Mouse (Mus musculus): ENCODE data around the gene Gde1. TPM values are rescaled to one million over a fixed set of nuclear protein-coding genes. Genes with fewer than 3 reads are reported as not detected.

The Gde1 gene
- polyA plus RNA-seq, 1 experiment, result 76.5 TPM

DNA sequence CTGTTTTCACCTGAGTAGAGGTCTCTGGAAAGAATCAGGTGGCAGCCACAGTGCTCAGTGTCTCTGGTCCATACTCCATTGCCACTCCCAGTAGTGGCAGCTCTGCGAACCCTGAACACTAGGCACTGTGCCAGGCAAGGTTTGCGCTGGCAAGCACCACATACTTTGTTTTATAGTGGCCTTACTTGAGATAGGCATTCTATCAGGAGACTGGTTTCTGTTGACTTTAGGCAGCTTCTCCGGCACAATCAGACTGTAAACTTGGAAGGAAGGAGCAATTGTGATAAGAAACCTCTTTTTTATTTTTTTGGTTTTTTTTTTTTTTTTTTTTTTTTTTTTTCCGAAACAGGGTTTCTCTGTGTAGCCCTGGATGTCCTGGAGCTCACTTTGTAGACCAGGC lies 2.4 kb upstream of the Gde1 start:
- H3K27me3 ChIP-seq (ENCODE audit: control insufficient read depth, insufficient read depth, insufficient read length), result no peaks in the 10 kb centered on the region

DNA sequence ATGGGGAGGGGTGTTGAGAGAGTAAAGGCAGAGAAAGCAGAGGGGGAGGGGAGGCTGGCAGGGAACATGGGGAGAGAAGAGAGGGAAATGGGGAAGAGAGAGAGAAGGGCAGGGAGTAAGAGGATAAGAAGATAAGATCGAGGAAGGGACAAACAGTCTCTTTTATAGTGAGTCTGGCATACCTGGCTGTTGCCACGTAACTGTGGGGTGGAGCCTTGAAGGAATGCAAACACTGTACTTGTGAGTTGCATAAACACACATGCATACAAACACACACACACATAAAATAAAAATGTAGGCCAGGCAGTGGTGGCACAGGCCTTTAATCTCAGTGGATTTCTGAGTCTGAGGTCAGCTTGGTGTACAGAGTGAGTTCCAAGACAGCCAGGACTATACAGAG lies 1.6 kb upstream of the Gde1 start:
- Histone ChIP-seq H3K27me3 (ENCODE audit: control insufficient read depth, insufficient read depth, insufficient read length) (no peaks in the 10 kb centered on the region), H3K4me3 (no peak overlapping the region), H3K36me3 (ENCODE audit: control insufficient read depth, insufficient read depth) (no peaks in the 10 kb centered on the region), H3K79me2 (ENCODE audit: control insufficient read depth, insufficient read depth) (peaks cover 4% of the 10 kb centered on the region), H3ac (ENCODE audit: control insufficient read depth, insufficient read length) (no peak overlapping the region), H3K4me2 (ENCODE audit: low read depth) (no peak overlapping the region)
- TF ChIP-seq MAX (IDR thresholded peaks at IDR 0.05; ENCODE audit: low read depth) (no peak), POLR2A (IDR thresholded peaks at IDR 0.05; ENCODE audit: insufficient read length, low read depth) (no peak), E2F4 (IDR thresholded peaks at IDR 0.05; ENCODE audit: insufficient read depth) (no peak), TCF12 (IDR thresholded peaks at IDR 0.05; ENCODE audit: insufficient read depth, poor library complexity, severe bottlenecking) (no peak), SRF (IDR thresholded peaks at IDR 0.05; ENCODE audit: control insufficient read depth, insufficient read length, low read depth) (no peak), CEBPB (IDR thresholded peaks at IDR 0.05; ENCODE audit: insufficient read depth, poor library complexity, severe bottlenecking) (no peak), MYOG (IDR thresholded peaks at IDR 0.05; ENCODE audit: control insufficient read depth in 1 of 3, insufficient read depth in 1 of 3, insufficient read length in 2 of 3, low read depth in 2 of 3) (no peak), REST (IDR thresholded peaks at IDR 0.05; ENCODE audit: insufficient read depth, insufficient read length) (no peak), MYOD1 (IDR thresholded peaks at IDR 0.05; ENCODE audit: control insufficient read depth in 1 of 3, insufficient read length in 2 of 3, low read depth in 2 of 3) (no peak), TCF3 (IDR thresholded peaks at IDR 0.05; ENCODE audit: insufficient read length, low read depth) (no peak), USF1 (IDR thresholded peaks at IDR 0.05; ENCODE audit: low read depth) (no peak), POLR2AphosphoS2 (IDR thresholded peaks at IDR 0.05; ENCODE audit: insufficient read length, low read depth) (no peak)

More for the DNA sequence above, 2.4 kb upstream of the Gde1 start:
- H3K4me2 ChIP-seq (ENCODE audit: low read depth), result no peak overlapping the region
- H3K36me3 ChIP-seq (ENCODE audit: control insufficient read depth, insufficient read depth), result no peaks in the 10 kb centered on the region
- H3ac ChIP-seq (ENCODE audit: control insufficient read depth, insufficient read length), result no peak overlapping the region
- no peak for TF ChIP-seq TCF12 (IDR thresholded peaks at IDR 0.05; ENCODE audit: insufficient read depth, poor library complexity, severe bottlenecking)
- TF ChIP-seq POLR2AphosphoS2 (IDR thresholded peaks at IDR 0.05; ENCODE audit: insufficient read length, low read depth), result no peak
- no peak for TF ChIP-seq POLR2A (IDR thresholded peaks at IDR 0.05; ENCODE audit: insufficient read length, low read depth)
- TF ChIP-seq E2F4 (IDR thresholded peaks at IDR 0.05; ENCODE audit: insufficient read depth), result no peak
- no peak for TF ChIP-seq SRF (IDR thresholded peaks at IDR 0.05; ENCODE audit: control insufficient read depth, insufficient read length, low read depth)
- no peak for TF ChIP-seq TCF3 (IDR thresholded peaks at IDR 0.05; ENCODE audit: insufficient read length, low read depth)
- no peak overlapping the region for H3K4me3 ChIP-seq
- H3K79me2 ChIP-seq (ENCODE audit: control insufficient read depth, insufficient read depth), result peaks cover 3% of the 10 kb centered on the region

DNA sequence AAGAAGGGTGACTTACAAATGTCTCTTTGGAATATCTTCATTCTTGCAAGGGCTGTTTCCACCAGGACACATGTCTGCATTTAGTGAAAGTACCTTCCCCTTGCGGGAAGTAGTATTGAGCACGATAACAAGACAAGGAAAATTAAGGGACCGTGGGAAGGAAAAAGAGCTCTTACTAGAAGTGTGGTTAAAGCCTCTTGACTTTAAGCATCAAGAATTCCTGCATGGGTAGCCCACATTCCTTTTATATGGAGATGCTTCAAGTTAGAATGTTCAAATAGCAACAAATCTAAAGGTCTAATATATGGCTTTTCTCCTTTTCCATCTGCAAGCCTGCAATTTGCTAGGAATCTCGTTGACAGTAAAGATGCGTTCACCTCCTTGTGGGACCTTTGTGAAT lies 910 bp upstream of the Gde1 start:
- Histone ChIP-seq H3K4me2 (ENCODE audit: low read depth) (no peak overlapping the region), H3K36me3 (ENCODE audit: control insufficient read depth, insufficient read depth) (no peaks in the 10 kb centered on the region), H3K79me2 (ENCODE audit: control insufficient read depth, insufficient read depth) (peaks cover 4% of the 10 kb centered on the region), H3ac (ENCODE audit: control insufficient read depth, insufficient read length) (no peak overlapping the region), H3K4me3 (no peak overlapping the region), H3K27me3 (ENCODE audit: control insufficient read depth, insufficient read depth, insufficient read length) (no peaks in the 10 kb centered on the region)
- TF ChIP-seq E2F4 (IDR thresholded peaks at IDR 0.05; ENCODE audit: insufficient read depth), result no peak
- no peak for TF ChIP-seq REST (IDR thresholded peaks at IDR 0.05; ENCODE audit: insufficient read depth, insufficient read length)
- no peak for TF ChIP-seq CEBPB (IDR thresholded peaks at IDR 0.05; ENCODE audit: insufficient read depth, poor library complexity, severe bottlenecking)
- TF ChIP-seq POLR2A (IDR thresholded peaks at IDR 0.05; ENCODE audit: insufficient read length, low read depth), result no peak
- no peak for TF ChIP-seq TCF12 (IDR thresholded peaks at IDR 0.05; ENCODE audit: insufficient read depth, poor library complexity, severe bottlenecking)
- no peak for TF ChIP-seq MAX (IDR thresholded peaks at IDR 0.05; ENCODE audit: low read depth)
- TF ChIP-seq MYOG (IDR thresholded peaks at IDR 0.05; ENCODE audit: control insufficient read depth in 1 of 3, insufficient read depth in 1 of 3, insufficient read length in 2 of 3, low read depth in 2 of 3), result no peak
- TF ChIP-seq TCF3 (IDR thresholded peaks at IDR 0.05; ENCODE audit: insufficient read length, low read depth), result no peak
- no peak for TF ChIP-seq USF1 (IDR thresholded peaks at IDR 0.05; ENCODE audit: low read depth)

DNA sequence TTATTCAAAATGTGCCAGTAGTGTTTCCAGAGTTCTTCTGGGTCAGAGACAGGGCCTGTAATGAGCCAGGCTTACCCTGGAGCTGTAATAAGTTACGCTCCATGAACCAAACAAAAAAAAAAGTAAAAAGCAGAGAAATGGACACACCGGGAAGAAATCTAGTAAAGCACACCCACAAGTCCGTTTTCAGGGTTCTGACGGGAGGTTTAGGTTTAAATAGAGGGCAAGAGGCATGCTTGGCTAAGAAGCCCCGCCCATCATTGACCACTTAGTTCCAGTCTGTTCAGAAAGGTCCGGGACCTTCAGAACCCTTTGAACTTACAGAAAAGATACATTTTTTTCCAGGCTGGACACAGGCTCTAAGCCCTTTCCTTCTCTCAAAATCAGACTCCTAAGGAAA lies 473 bp upstream of the Gde1 start:
- H3K79me2 ChIP-seq (ENCODE audit: control insufficient read depth, insufficient read depth), result peaks cover 4% of the 10 kb centered on the region
- no peak overlapping the region for H3ac ChIP-seq (ENCODE audit: control insufficient read depth, insufficient read length)
- no peaks in the 10 kb centered on the region for H3K36me3 ChIP-seq (ENCODE audit: control insufficient read depth, insufficient read depth)
- H3K4me2 ChIP-seq (ENCODE audit: low read depth), result peak overlapping the region; percentile 59
- peak overlapping the region; percentile 39 for H3K4me3 ChIP-seq
- no peak for TF ChIP-seq POLR2A (IDR thresholded peaks at IDR 0.05; ENCODE audit: insufficient read length, low read depth)
- no peak for TF ChIP-seq SRF (IDR thresholded peaks at IDR 0.05; ENCODE audit: control insufficient read depth, insufficient read length, low read depth)
- no peak for TF ChIP-seq POLR2AphosphoS2 (IDR thresholded peaks at IDR 0.05; ENCODE audit: insufficient read length, low read depth)
- TF ChIP-seq E2F4 (IDR thresholded peaks at IDR 0.05; ENCODE audit: insufficient read depth), result no peak
- TF ChIP-seq CEBPB (IDR thresholded peaks at IDR 0.05; ENCODE audit: insufficient read depth, poor library complexity, severe bottlenecking), result no peak
- TF ChIP-seq REST (IDR thresholded peaks at IDR 0.05; ENCODE audit: insufficient read depth, insufficient read length), result no peak
- H3K27me3 ChIP-seq (ENCODE audit: control insufficient read depth, insufficient read depth, insufficient read length), result no peaks in the 10 kb centered on the region

GRCm38 (mm10) chr7:118704001-118704850 lies 1.4 kb downstream of the Gde1 start:
- H3K79me2 ChIP-seq (ENCODE audit: control insufficient read depth, insufficient read depth), result peaks cover 10% of the 10 kb centered on the region
- peak overlapping the region; percentile 42 for H3ac ChIP-seq (ENCODE audit: control insufficient read depth, insufficient read length)
- peak overlapping the region; percentile 39 for H3K4me3 ChIP-seq

More at GRCm38 (mm10) chr7:118704001-118704850, 1.4 kb downstream of the Gde1 start:
- Histone ChIP-seq H3K36me3 (ENCODE audit: control insufficient read depth, insufficient read depth) (no peaks in the 10 kb centered on the region), H3K27me3 (ENCODE audit: control insufficient read depth, insufficient read depth, insufficient read length) (no peaks in the 10 kb centered on the region), H3K4me2 (ENCODE audit: low read depth) (peak overlapping the region; percentile 78)
- TF ChIP-seq TCF3 (IDR thresholded peaks at IDR 0.05; ENCODE audit: insufficient read length, low read depth) (no peak), TCF12 (IDR thresholded peaks at IDR 0.05; ENCODE audit: insufficient read depth, poor library complexity, severe bottlenecking) (no peak), MYOG (IDR thresholded peaks at IDR 0.05; ENCODE audit: control insufficient read depth in 1 of 3, insufficient read depth in 1 of 3, insufficient read length in 2 of 3, low read depth in 2 of 3) (no peak), MYOD1 (IDR thresholded peaks at IDR 0.05; ENCODE audit: control insufficient read depth in 1 of 3, insufficient read length in 2 of 3, low read depth in 2 of 3) (no peak), POLR2AphosphoS2 (IDR thresholded peaks at IDR 0.05; ENCODE audit: insufficient read length, low read depth) (no peak), CEBPB (IDR thresholded peaks at IDR 0.05; ENCODE audit: insufficient read depth, poor library complexity, severe bottlenecking) (no peak), POLR2A (IDR thresholded peaks at IDR 0.05; ENCODE audit: insufficient read length, low read depth) (no peak), REST (IDR thresholded peaks at IDR 0.05; ENCODE audit: insufficient read depth, insufficient read length) (no peak), USF1 (IDR thresholded peaks at IDR 0.05; ENCODE audit: low read depth) (no peak)
